Mouse (Mus musculus) kidney, postnatal 25 days (tissue): ENCODE measurements around the gene Xrcc4.
"Not testable (repeated sequence)": the region's sequence is repeated elsewhere in the genome, so short reads cannot be mapped to it uniquely, and the experiment has no call there.

Experiments used
- DNase-seq, 2 experiments: peaks; one replicate each; pipeline ENCODE4 v3.0.0; 2021; ENCODE audit warnings: mixed read lengths in 2 of 2

The Xrcc4 gene

GRCm38 (mm10) chr13:89809024-89809423, 280.4 kb downstream of the Xrcc4 start:
- no peak for DNase-seq

GRCm38 (mm10) chr13:89801901-89802300, 287.5 kb downstream of the Xrcc4 start:
- no peak for DNase-seq

- DNase-seq, result no peak
These were observed 291.7 kb downstream of the Xrcc4 start for GRCm38 (mm10) chr13:89797721-89798120.

GRCm38 (mm10) chr13:89791475-89791874, 297.9 kb downstream of the Xrcc4 start:
- no peak for DNase-seq

GRCm38 (mm10) chr13:89782886-89783285, 306.5 kb downstream of the Xrcc4 start:
- no peak for DNase-seq

- no peak for DNase-seq
These were observed 309.1 kb downstream of the Xrcc4 start for GRCm38 (mm10) chr13:89780276-89780675.

- DNase-seq, result peak; percentile 50 to 87
These were observed 310.0 kb downstream of the Xrcc4 start for GRCm38 (mm10) chr13:89779208-89779911.

- no peak for DNase-seq
These were observed 311.6 kb downstream of the Xrcc4 start for GRCm38 (mm10) chr13:89777764-89778163.

GRCm38 (mm10) chr13:89777146-89777545, 312.3 kb downstream of the Xrcc4 start:
- DNase-seq, result no peak

- no peak for DNase-seq
These were observed 322.9 kb downstream of the Xrcc4 start for GRCm38 (mm10) chr13:89766551-89766950.

GRCm38 (mm10) chr13:89765966-89766365, 323.4 kb downstream of the Xrcc4 start:
- no peak for DNase-seq

GRCm38 (mm10) chr13:89762339-89762738, 327.1 kb downstream of the Xrcc4 start:
- no peak for DNase-seq

- no peak for DNase-seq
These were observed 333.1 kb downstream of the Xrcc4 start for GRCm38 (mm10) chr13:89756347-89756746.

- DNase-seq, result not testable (repeated sequence)
These were observed 338.8 kb downstream of the Xrcc4 start for GRCm38 (mm10) chr13:89750562-89750961.

- DNase-seq, result no peak
These were observed 346.2 kb downstream of the Xrcc4 start for GRCm38 (mm10) chr13:89743201-89743600.

GRCm38 (mm10) chr13:89742686-89743200, 346.7 kb downstream of the Xrcc4 start:
- no peak for DNase-seq

- DNase-seq, result peak; percentile 5 to 38
These were observed 347.4 kb downstream of the Xrcc4 start, which contains the start of gene Vcan for GRCm38 (mm10) chr13:89741766-89742685. Vcan (minus strand) TSS chr13:89742509.

- DNase-seq, result no peak
These were observed 348.3 kb downstream of the Xrcc4 start for GRCm38 (mm10) chr13:89741116-89741551.

GRCm38 (mm10) chr13:89740243-89741115, 348.9 kb downstream of the Xrcc4 start:
- DNase-seq, result peak; percentile 66 to 72

- DNase-seq, result peak in 1 of 2 experiments; percentile 7
These were observed 349.6 kb downstream of the Xrcc4 start for GRCm38 (mm10) chr13:89739696-89740242.

GRCm38 (mm10) chr13:89738776-89739695, 350.4 kb downstream of the Xrcc4 start:
- DNase-seq, result peak; percentile 87 to 93
